Mouse (Mus musculus): ENCODE data around the gene Atp8b3. TPM values are rescaled to one million over a fixed set of nuclear protein-coding genes. Genes with fewer than 3 reads are reported as not detected.

Atp8b3 gene
- polyA plus RNA-seq, 1 experiment, result 0.31 TPM

GRCm38 (mm10) chr10:80547539-80547938 lies 8.6 kb upstream of the Atp8b3 start:
- TF ChIP-seq POLR2A (IDR thresholded peaks at IDR 0.05; ENCODE audit: control insufficient read depth, extremely low read depth, insufficient read depth, low read length, poor library complexity), result no peak
- no peak for TF ChIP-seq CTCF (IDR thresholded peaks at IDR 0.05; ENCODE audit: borderline replicate concordance, control insufficient read depth, extremely low read depth, insufficient read depth, low read length, poor library complexity)
- 95% methylated on average over 15 of the region's 15 CpGs for WGBS
- Histone ChIP-seq H3K4me1 (replicated peaks; ENCODE audit: control insufficient read depth, insufficient read depth, low read length) (peaks cover 3% of the 10 kb centered on the region; the same call in 1 of the 2 replicates), H3K27ac (ENCODE audit: control insufficient read depth, insufficient read depth, low read length) (no peak overlapping the region), H3K36me3 (ENCODE audit: control insufficient read depth, insufficient read depth, low read length) (peaks cover 61% of the 10 kb centered on the region), H3K4me3 (ENCODE audit: control insufficient read depth, insufficient read depth, low read length) (no peak overlapping the region), H3K27me3 (ENCODE audit: control insufficient read depth, insufficient read depth, low read length) (no peaks in the 10 kb centered on the region)
- DNase-seq, result no peak

DNA sequence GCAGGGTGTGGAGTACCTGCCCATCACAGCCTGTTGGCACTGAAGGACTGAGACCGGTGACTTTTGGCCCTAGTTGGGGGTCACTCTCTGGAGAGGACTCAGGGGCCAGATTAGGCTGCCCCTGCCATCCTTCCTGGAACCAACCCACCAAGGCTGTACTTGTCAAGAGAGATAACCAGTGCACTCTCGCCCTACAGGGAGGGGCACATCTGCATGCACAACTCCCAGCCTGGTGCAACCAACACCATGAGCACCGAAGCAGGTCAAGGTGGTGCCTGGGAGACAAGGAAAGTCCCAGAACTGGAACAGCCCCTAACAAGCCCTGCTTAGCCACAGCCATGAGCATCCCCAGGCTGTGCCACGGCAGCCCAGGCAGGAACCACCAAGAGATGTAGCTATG lies 8.0 kb upstream of the Atp8b3 start:
- peaks cover 3% of the 10 kb centered on the region; the same call in 1 of the 2 replicates for H3K4me1 ChIP-seq (replicated peaks; ENCODE audit: control insufficient read depth, insufficient read depth, low read length)
- H3K27me3 ChIP-seq (ENCODE audit: control insufficient read depth, insufficient read depth, low read length), result no peaks in the 10 kb centered on the region
- TF ChIP-seq POLR2A (IDR thresholded peaks at IDR 0.05; ENCODE audit: control insufficient read depth, extremely low read depth, insufficient read depth, low read length, poor library complexity), result no peak
- TF ChIP-seq CTCF (IDR thresholded peaks at IDR 0.05; ENCODE audit: borderline replicate concordance, control insufficient read depth, extremely low read depth, insufficient read depth, low read length, poor library complexity), result no peak
- H3K4me3 ChIP-seq (ENCODE audit: control insufficient read depth, insufficient read depth, low read length), result no peak overlapping the region
- DNase-seq, result no peak
- H3K27ac ChIP-seq (ENCODE audit: control insufficient read depth, insufficient read depth, low read length), result no peak overlapping the region
- H3K36me3 ChIP-seq (ENCODE audit: control insufficient read depth, insufficient read depth, low read length), result peaks cover 64% of the 10 kb centered on the region
- 98% methylated on average over 4 of the region's 4 CpGs for WGBS

DNA sequence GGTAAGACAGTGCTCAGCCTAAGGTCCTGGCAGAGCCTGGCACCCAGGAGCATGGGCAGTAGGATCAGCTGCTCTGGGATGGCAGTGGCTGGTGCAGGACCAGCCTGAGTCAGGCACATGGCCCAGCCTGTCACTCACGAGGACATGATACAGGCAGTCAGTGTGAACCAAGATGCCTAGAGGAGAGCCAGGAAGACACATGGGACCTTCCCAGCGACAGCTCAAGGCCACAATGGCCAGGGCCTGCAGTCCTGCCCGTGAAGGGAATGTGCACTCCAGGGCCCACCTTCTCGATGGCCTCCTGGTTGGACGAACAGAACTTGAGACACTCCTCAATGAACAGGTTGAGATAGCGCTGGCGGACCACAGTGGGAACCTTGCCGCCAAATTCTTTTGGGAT lies 6.7 kb upstream of the Atp8b3 start:
- TF ChIP-seq CTCF (IDR thresholded peaks at IDR 0.05; ENCODE audit: borderline replicate concordance, control insufficient read depth, extremely low read depth, insufficient read depth, low read length, poor library complexity) (no peak), POLR2A (IDR thresholded peaks at IDR 0.05; ENCODE audit: control insufficient read depth, extremely low read depth, insufficient read depth, low read length, poor library complexity) (no peak)
- no peak overlapping the region for H3K4me3 ChIP-seq (ENCODE audit: control insufficient read depth, insufficient read depth, low read length)
- H3K4me1 ChIP-seq (replicated peaks; ENCODE audit: control insufficient read depth, insufficient read depth, low read length), result peaks cover 3% of the 10 kb centered on the region; the same call in 1 of the 2 replicates
- no peaks in the 10 kb centered on the region for H3K27me3 ChIP-seq (ENCODE audit: control insufficient read depth, insufficient read depth, low read length)
- H3K27ac ChIP-seq (ENCODE audit: control insufficient read depth, insufficient read depth, low read length), result no peak overlapping the region
- 92% methylated on average over 8 of the region's 8 CpGs for WGBS
- peaks cover 67% of the 10 kb centered on the region for H3K36me3 ChIP-seq (ENCODE audit: control insufficient read depth, insufficient read depth, low read length)
- no peak for DNase-seq

DNA sequence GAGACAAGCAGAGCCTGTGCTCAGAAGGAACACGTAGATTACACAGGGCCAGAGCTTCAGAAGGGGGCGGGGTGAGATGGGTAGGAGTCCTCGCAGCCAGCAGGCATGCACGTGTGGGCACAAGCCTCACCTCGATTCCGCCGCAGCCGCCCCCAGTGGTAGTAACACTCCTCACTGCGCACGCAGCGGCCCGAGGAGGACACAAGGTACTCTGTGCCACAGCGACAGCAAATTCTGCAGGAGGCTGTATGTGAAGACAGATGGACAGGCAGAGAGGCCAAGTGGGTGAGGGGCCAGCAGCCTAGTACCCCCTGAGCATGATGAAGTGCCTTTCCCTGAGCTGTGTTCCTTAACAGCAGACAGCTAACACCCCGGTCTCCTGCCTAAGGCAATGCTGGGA lies 4.9 kb upstream of the Atp8b3 start:
- TF ChIP-seq CTCF (IDR thresholded peaks at IDR 0.05; ENCODE audit: borderline replicate concordance, control insufficient read depth, extremely low read depth, insufficient read depth, low read length, poor library complexity) (no peak), POLR2A (IDR thresholded peaks at IDR 0.05; ENCODE audit: control insufficient read depth, extremely low read depth, insufficient read depth, low read length, poor library complexity) (no peak)
- Histone ChIP-seq H3K27me3 (ENCODE audit: control insufficient read depth, insufficient read depth, low read length) (no peaks in the 10 kb centered on the region), H3K27ac (ENCODE audit: control insufficient read depth, insufficient read depth, low read length) (no peak overlapping the region), H3K36me3 (ENCODE audit: control insufficient read depth, insufficient read depth, low read length) (peaks cover 53% of the 10 kb centered on the region), H3K4me3 (ENCODE audit: control insufficient read depth, insufficient read depth, low read length) (no peak overlapping the region), H3K4me1 (replicated peaks; ENCODE audit: control insufficient read depth, insufficient read depth, low read length) (peaks cover 10% of the 10 kb centered on the region)
- WGBS, result 79% methylated on average over 14 of the region's 14 CpGs
- DNase-seq, result no peak

GRCm38 (mm10) chr10:80539493-80539892 lies 569 bp upstream of the Atp8b3 start:
- H3K4me1 ChIP-seq (replicated peaks; ENCODE audit: control insufficient read depth, insufficient read depth, low read length), result peaks cover 8% of the 10 kb centered on the region
- no peak overlapping the region for H3K27ac ChIP-seq (ENCODE audit: control insufficient read depth, insufficient read depth, low read length)

GRCm38 (mm10) chr10:80538180-80538579 lies 744 bp downstream of the Atp8b3 start:
- Histone ChIP-seq H3K4me3 (ENCODE audit: control insufficient read depth, insufficient read depth, low read length) (no peak overlapping the region), H3K27me3 (ENCODE audit: control insufficient read depth, insufficient read depth, low read length) (no peaks in the 10 kb centered on the region), H3K36me3 (ENCODE audit: control insufficient read depth, insufficient read depth, low read length) (peaks cover 12% of the 10 kb centered on the region), H3K27ac (ENCODE audit: control insufficient read depth, insufficient read depth, low read length) (no peak overlapping the region), H3K4me1 (replicated peaks; ENCODE audit: control insufficient read depth, insufficient read depth, low read length) (peaks cover 8% of the 10 kb centered on the region)
- no peak for TF ChIP-seq POLR2A (IDR thresholded peaks at IDR 0.05; ENCODE audit: control insufficient read depth, extremely low read depth, insufficient read depth, low read length, poor library complexity)
- no peak for TF ChIP-seq CTCF (IDR thresholded peaks at IDR 0.05; ENCODE audit: borderline replicate concordance, control insufficient read depth, extremely low read depth, insufficient read depth, low read length, poor library complexity)
- 54% methylated on average over 5 of the region's 5 CpGs for WGBS
- DNase-seq, result no peak

More at GRCm38 (mm10) chr10:80539493-80539892, 569 bp upstream of the Atp8b3 start:
- no peak for TF ChIP-seq CTCF (IDR thresholded peaks at IDR 0.05; ENCODE audit: borderline replicate concordance, control insufficient read depth, extremely low read depth, insufficient read depth, low read length, poor library complexity)
- no peak for TF ChIP-seq POLR2A (IDR thresholded peaks at IDR 0.05; ENCODE audit: control insufficient read depth, extremely low read depth, insufficient read depth, low read length, poor library complexity)
- Histone ChIP-seq H3K4me3 (ENCODE audit: control insufficient read depth, insufficient read depth, low read length) (no peak overlapping the region), H3K36me3 (ENCODE audit: control insufficient read depth, insufficient read depth, low read length) (peaks cover 25% of the 10 kb centered on the region), H3K27me3 (ENCODE audit: control insufficient read depth, insufficient read depth, low read length) (no peaks in the 10 kb centered on the region)
- WGBS, result 63% methylated on average over 5 of the region's 5 CpGs
- no peak for DNase-seq

DNA sequence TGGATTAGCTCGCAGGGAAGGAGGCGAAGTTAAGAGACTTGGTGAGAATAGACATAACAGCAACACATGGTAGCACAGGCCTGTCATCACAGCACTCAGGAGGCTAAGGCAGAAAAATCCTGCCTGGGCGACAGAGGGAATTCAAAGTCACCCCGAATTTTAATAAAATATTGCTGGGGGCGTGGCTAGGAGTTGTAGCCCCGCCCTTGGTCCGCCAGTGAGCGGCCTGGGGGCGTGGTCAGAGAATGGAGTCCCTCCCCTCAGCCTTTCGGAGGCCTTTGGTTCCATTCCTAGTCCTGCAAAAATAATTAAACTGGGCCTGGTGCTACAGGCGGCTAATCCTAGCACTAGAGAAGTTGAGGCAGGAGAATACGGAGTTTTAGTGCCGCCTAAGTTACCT lies 3.2 kb downstream of the Atp8b3 start:
- Histone ChIP-seq H3K4me1 (replicated peaks; ENCODE audit: control insufficient read depth, insufficient read depth, low read length) (peaks cover 8% of the 10 kb centered on the region), H3K36me3 (ENCODE audit: control insufficient read depth, insufficient read depth, low read length) (no peaks in the 10 kb centered on the region), H3K4me3 (ENCODE audit: control insufficient read depth, insufficient read depth, low read length) (no peak overlapping the region), H3K27ac (ENCODE audit: control insufficient read depth, insufficient read depth, low read length) (no peak overlapping the region), H3K27me3 (ENCODE audit: control insufficient read depth, insufficient read depth, low read length) (no peaks in the 10 kb centered on the region)
- TF ChIP-seq CTCF (IDR thresholded peaks at IDR 0.05; ENCODE audit: borderline replicate concordance, control insufficient read depth, extremely low read depth, insufficient read depth, low read length, poor library complexity) (no peak), POLR2A (IDR thresholded peaks at IDR 0.05; ENCODE audit: control insufficient read depth, extremely low read depth, insufficient read depth, low read length, poor library complexity) (no peak)
- 48% methylated on average over 13 of the region's 13 CpGs for WGBS
- no peak for DNase-seq
